Mouse (Mus musculus) heart, adult 2 months (tissue): ENCODE results near the gene Kirrel.

Experiments used
- CTCF ChIP-seq: fragments of 200-600 bp; IDR thresholded peaks from 2 replicates; pipeline ENCODE4 v1.8.1; 2022; ENCODE audit warnings: antibody characterized with exemption, mild to moderate bottlenecking, moderate library complexity
- POLR2A ChIP-seq: fragments of 200-500 bp; IDR thresholded peaks from 2 replicates; pipeline ENCODE4 v1.6.1; 2011; ENCODE audit warnings: mild to moderate bottlenecking, low read depth, low read length, control low read depth; ENCODE audit not compliant: insufficient read depth

GRCm38 (mm10) chr3:87079301-87079700 is 95.2 kb downstream of the Kirrel start:
- TF ChIP-seq CTCF (no peak), POLR2A (no peak)
